Mouse (Mus musculus) bone marrow, adult 2 months (tissue): ENCODE results near the gene Ccsap.

Experiments
- CTCF ChIP-seq: fragments of 200-500 bp; IDR thresholded peaks from 2 replicates; pipeline ENCODE4 v1.5.1; 2011; ENCODE audit warnings: low read length, control low read depth; ENCODE audit not compliant: control insufficient read depth, insufficient read depth
- POLR2A ChIP-seq: fragments of 200-500 bp; IDR thresholded peaks from 2 replicates; pipeline ENCODE4 v1.6.1; 2011; ENCODE audit warnings: low read depth, mild to moderate bottlenecking, control low read depth, low read length, borderline replicate concordance; ENCODE audit not compliant: control insufficient read depth

DNA sequence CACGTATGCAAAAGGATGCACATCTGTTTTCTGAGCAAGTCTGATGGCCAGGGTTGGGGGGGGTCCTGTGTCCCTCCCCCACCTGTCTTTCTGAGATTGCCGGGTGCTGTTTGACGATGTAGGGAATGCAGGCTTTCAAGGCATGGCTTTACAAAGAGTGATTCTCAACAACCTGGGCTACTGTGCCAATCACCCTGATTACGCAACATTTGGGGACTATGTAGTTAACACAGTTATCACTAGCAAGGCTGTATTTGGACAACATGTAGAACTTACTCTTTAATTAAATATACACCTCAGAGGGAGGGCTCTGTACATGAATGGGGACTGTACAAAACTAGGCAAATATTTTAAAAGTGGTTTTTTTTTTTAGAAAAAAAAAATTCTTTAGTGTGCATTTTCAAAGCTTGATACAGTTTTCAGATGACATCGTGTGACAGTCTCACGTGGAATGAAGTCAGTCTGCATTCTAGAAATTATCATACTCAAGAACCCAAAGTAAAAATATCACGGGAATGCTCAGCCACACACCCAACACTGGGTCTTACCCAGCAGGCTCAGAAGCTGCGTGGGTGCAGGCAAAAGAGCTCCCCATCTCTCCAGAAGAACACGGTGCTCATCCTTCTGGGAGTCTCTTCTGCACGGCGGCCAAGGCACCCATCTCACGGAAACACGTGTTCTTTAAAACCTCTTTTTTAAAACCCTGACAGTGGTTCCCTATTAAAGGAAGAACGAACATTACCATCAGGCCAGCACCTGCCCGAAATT lies 19.2 kb downstream of the Ccsap start:
- no peak for TF ChIP-seq POLR2A
- TF ChIP-seq CTCF: no peak
